Mouse (Mus musculus) kidney, postnatal 4 days (tissue): ENCODE data around the gene Peg3.

Experiments
- DNase-seq, 2 experiments: peaks; one replicate each; pipeline ENCODE4 v3.0.0; 2021; ENCODE audit warnings: mixed read lengths in 2 of 2

The Peg3 gene

GRCm38 (mm10) chr7:6708451-6709180 lies 21.6 kb downstream of the Peg3 start:
- DNase-seq = no peak

GRCm38 (mm10) chr7:6707416-6708015 lies 22.7 kb downstream of the Peg3 start:
- DNase-seq = no peak

- DNase-seq = no peak
Observed at GRCm38 (mm10) chr7:6699230-6699629, 31.0 kb downstream of the Peg3 start.

GRCm38 (mm10) chr7:6696241-6697045 lies 33.8 kb downstream of the Peg3 start, which contains the start of gene Zim1:
Zim1 (minus strand) TSS chr7:6696450.
- peak; percentile 92 to 94 for DNase-seq

GRCm38 (mm10) chr7:6685511-6685910 lies 44.7 kb downstream of the Peg3 start:
- no peak for DNase-seq

GRCm38 (mm10) chr7:6666726-6667125 lies 63.5 kb downstream of the Peg3 start:
- no peak for DNase-seq

GRCm38 (mm10) chr7:6663430-6663829 lies 66.8 kb downstream of the Peg3 start:
- no peak for DNase-seq

GRCm38 (mm10) chr7:6659605-6660004 lies 70.6 kb downstream of the Peg3 start:
- DNase-seq = peak in 1 of 2 experiments; percentile 11

- DNase-seq = no peak
Observed at GRCm38 (mm10) chr7:6658606-6659005, 71.6 kb downstream of the Peg3 start.
